Mouse (Mus musculus): ENCODE data around the gene Pramef20. TPM values are rescaled to one million over a fixed set of nuclear protein-coding genes. Genes with fewer than 3 reads are reported as not detected.

The Pramef20 gene
- polyA plus RNA-seq, 1 experiment from 2014 or later, result not detected

Other genes starting within 250 kb of the Pramef20 start
- not detected in 2 replicates for gene Oog3, start 215.3 kb downstream of the Pramef20 start, polyA plus RNA-seq (2015; fragmentation: Nextera tagmentation; extraction: Ambion mirVana)
- not detected in 2 replicates for gene Oog2, start 187.2 kb downstream of the Pramef20 start, polyA plus RNA-seq (2015; fragmentation: Nextera tagmentation; extraction: Ambion mirVana)
- gene C87977, start 164.6 kb downstream of the Pramef20 start, polyA plus RNA-seq (2015; fragmentation: Nextera tagmentation; extraction: Ambion mirVana), result not detected in 2 replicates
- not detected in 2 replicates for gene Pramel5, start 97.4 kb downstream of the Pramef20 start, polyA plus RNA-seq (2015; fragmentation: Nextera tagmentation; extraction: Ambion mirVana)
- gene Gm13128, start 47.7 kb downstream of the Pramef20 start, polyA plus RNA-seq (2015; fragmentation: Nextera tagmentation; extraction: Ambion mirVana), result not detected in 2 replicates
- gene Gm13119, start 20.0 kb downstream of the Pramef20 start, polyA plus RNA-seq (2015; fragmentation: Nextera tagmentation; extraction: Ambion mirVana), result not detected in 2 replicates
- 0.09 TPM in 1 of 2 replicates, not detected in the other for gene Pramef12, start 30.5 kb upstream of the Pramef20 start, polyA plus RNA-seq (2015; fragmentation: Nextera tagmentation; extraction: Ambion mirVana)
- not detected in 2 replicates for gene 1700012P22Rik, start 60.8 kb upstream of the Pramef20 start, polyA plus RNA-seq (2015; fragmentation: Nextera tagmentation; extraction: Ambion mirVana)
- not detected in 2 replicates for gene Gm9944, start 75.4 kb upstream of the Pramef20 start, polyA plus RNA-seq (2015; fragmentation: Nextera tagmentation; extraction: Ambion mirVana)
- gene Aadacl3, start 85.8 kb upstream of the Pramef20 start, polyA plus RNA-seq (2015; fragmentation: Nextera tagmentation; extraction: Ambion mirVana), result not detected in 2 replicates
- not detected in 2 replicates for gene 9430007A20Rik, start 141.9 kb upstream of the Pramef20 start, polyA plus RNA-seq (2015; fragmentation: Nextera tagmentation; extraction: Ambion mirVana)
- gene Gm13124, start 187.2 kb upstream of the Pramef20 start, polyA plus RNA-seq (2015; fragmentation: Nextera tagmentation; extraction: Ambion mirVana), result not detected in 2 replicates
- gene Aadacl4, start 235.8 kb upstream of the Pramef20 start, polyA plus RNA-seq (2015; fragmentation: Nextera tagmentation; extraction: Ambion mirVana), result not detected in 2 replicates

Data from midbrain, embryonic 13.5 days (tissue).